Mouse (Mus musculus): ENCODE results near the gene C2cd5. TPM values are rescaled to one million over a fixed set of nuclear protein-coding genes. Genes with fewer than 3 reads are reported as not detected.
A peak's percentile ranks its signal among the peaks of the same experiment; 100 is the strongest.
"Not testable (repeated sequence)": the region's sequence is repeated elsewhere in the genome, so short reads cannot be mapped to it uniquely, and the experiment has no call there.

The C2cd5 gene
- total RNA-seq (2017) = 33.8 and 38.7 TPM in 2 replicates

- ATAC-seq (replicated peaks; ENCODE audit: low read depth, poor library complexity, severe bottlenecking) = peak; percentile 95
Observed at GRCm38 (mm10) chr6:143099681-143100382, at the start of gene C2cd5. Gene C2cd5, minus strand, starts transcription at chr6:143100141.

GRCm38 (mm10) chr6:143148868-143149267, 48.9 kb upstream of the C2cd5 start:
- peak; percentile 26 for ATAC-seq (replicated peaks; ENCODE audit: low read depth, poor library complexity, severe bottlenecking)

GRCm38 (mm10) chr6:143146756-143147155, 46.8 kb upstream of the C2cd5 start:
- ATAC-seq (replicated peaks; ENCODE audit: low read depth, poor library complexity, severe bottlenecking) = peak; percentile 87

GRCm38 (mm10) chr6:143145051-143145450, 45.1 kb upstream of the C2cd5 start:
- ATAC-seq (replicated peaks; ENCODE audit: low read depth, poor library complexity, severe bottlenecking) = no peak

- no peak for ATAC-seq (replicated peaks; ENCODE audit: low read depth, poor library complexity, severe bottlenecking)
Observed at GRCm38 (mm10) chr6:143144556-143144955, 44.6 kb upstream of the C2cd5 start.

GRCm38 (mm10) chr6:143143775-143144273, 43.9 kb upstream of the C2cd5 start:
- no peak for ATAC-seq (replicated peaks; ENCODE audit: low read depth, poor library complexity, severe bottlenecking)

GRCm38 (mm10) chr6:143143321-143143720, 43.4 kb upstream of the C2cd5 start:
- ATAC-seq (replicated peaks; ENCODE audit: low read depth, poor library complexity, severe bottlenecking) = no peak

- ATAC-seq (replicated peaks; ENCODE audit: low read depth, poor library complexity, severe bottlenecking) = no peak
Observed at GRCm38 (mm10) chr6:143142861-143143260, 42.9 kb upstream of the C2cd5 start.

- ATAC-seq (replicated peaks; ENCODE audit: low read depth, poor library complexity, severe bottlenecking) = not testable (repeated sequence)
Observed at GRCm38 (mm10) chr6:143141624-143142592, 42.0 kb upstream of the C2cd5 start.

GRCm38 (mm10) chr6:143140884-143141283, 40.9 kb upstream of the C2cd5 start:
- no peak for ATAC-seq (replicated peaks; ENCODE audit: low read depth, poor library complexity, severe bottlenecking)

- peak; percentile 50; the same call in 1 of the 2 replicates for ATAC-seq (replicated peaks; ENCODE audit: low read depth, poor library complexity, severe bottlenecking)
Observed at GRCm38 (mm10) chr6:143139417-143139816, 39.5 kb upstream of the C2cd5 start.

- ATAC-seq (replicated peaks; ENCODE audit: low read depth, poor library complexity, severe bottlenecking) = no peak
Observed at GRCm38 (mm10) chr6:143137341-143137740, 37.4 kb upstream of the C2cd5 start.

GRCm38 (mm10) chr6:143136688-143137087, 36.7 kb upstream of the C2cd5 start:
- no peak for ATAC-seq (replicated peaks; ENCODE audit: low read depth, poor library complexity, severe bottlenecking)

GRCm38 (mm10) chr6:143135097-143135496, 35.2 kb upstream of the C2cd5 start:
- ATAC-seq (replicated peaks; ENCODE audit: low read depth, poor library complexity, severe bottlenecking) = no peak

GRCm38 (mm10) chr6:143133150-143133549, 33.2 kb upstream of the C2cd5 start:
- no peak for ATAC-seq (replicated peaks; ENCODE audit: low read depth, poor library complexity, severe bottlenecking)

- peak; percentile 64 for ATAC-seq (replicated peaks; ENCODE audit: low read depth, poor library complexity, severe bottlenecking)
Observed at GRCm38 (mm10) chr6:143131895-143132652, 32.1 kb upstream of the C2cd5 start.

GRCm38 (mm10) chr6:143130411-143130810, 30.5 kb upstream of the C2cd5 start:
- ATAC-seq (replicated peaks; ENCODE audit: low read depth, poor library complexity, severe bottlenecking) = peak; percentile 38; the same call in 1 of the 2 replicates

- ATAC-seq (replicated peaks; ENCODE audit: low read depth, poor library complexity, severe bottlenecking) = no peak
Observed at GRCm38 (mm10) chr6:143129952-143130351, 30.0 kb upstream of the C2cd5 start.

GRCm38 (mm10) chr6:143129466-143129865, 29.5 kb upstream of the C2cd5 start:
- ATAC-seq (replicated peaks; ENCODE audit: low read depth, poor library complexity, severe bottlenecking) = peak; percentile 29

- ATAC-seq (replicated peaks; ENCODE audit: low read depth, poor library complexity, severe bottlenecking) = no peak
Observed at GRCm38 (mm10) chr6:143125721-143126120, 25.8 kb upstream of the C2cd5 start.
